Mouse (Mus musculus) thymus, postnatal 25 days (tissue): ENCODE measurements around the gene 1700042G07Rik.

Experiments used
- DNase-seq: peaks from one replicate; pipeline ENCODE4 v3.0.0; 2022

Gene 1700042G07Rik

GRCm38 (mm10) chr4:116173072-116173471, at the start of gene 1700042G07Rik, which contains the start of gene Gm49337:
1700042G07Rik (plus strand) TSS chr4:116173372.
Gm49337 (plus strand) TSS chr4:116173384.
- no peak for DNase-seq

GRCm38 (mm10) chr4:116123602-116124519, 49.3 kb upstream of the 1700042G07Rik start, which contains the start of the genes Rad54l and Pomgnt1:
Rad54l (minus strand) TSS chr4:116123690.
Pomgnt1 (plus strand) TSS chr4:116123840.
- peak; percentile 78 for DNase-seq

GRCm38 (mm10) chr4:116125803-116126386, 47.3 kb upstream of the 1700042G07Rik start:
- DNase-seq: no peak

DNA sequence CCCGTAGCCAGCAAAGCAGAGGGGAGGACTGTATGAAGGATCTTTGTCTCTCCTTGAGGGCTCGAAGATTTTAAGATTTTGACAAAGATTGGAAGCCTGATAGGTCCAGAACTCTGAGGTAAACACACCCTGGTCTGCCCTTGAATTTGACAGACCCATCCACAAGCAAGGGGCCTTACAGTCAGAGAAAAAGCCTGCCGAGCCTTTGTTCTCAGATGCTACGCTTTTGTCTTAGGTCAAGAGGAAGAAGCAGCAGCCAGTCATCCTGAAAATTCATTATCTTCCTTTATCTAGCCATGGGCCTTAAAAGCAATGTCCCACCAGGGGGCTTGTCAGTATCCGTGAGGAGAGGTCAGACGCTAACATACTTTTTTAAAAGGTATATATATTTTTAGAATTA, 45.2 kb upstream of the 1700042G07Rik start:
- no peak for DNase-seq

- no peak for DNase-seq
Observed at GRCm38 (mm10) chr4:116133126-116133525, 40.0 kb upstream of the 1700042G07Rik start.

GRCm38 (mm10) chr4:116134990-116135389, 38.2 kb upstream of the 1700042G07Rik start:
- DNase-seq: no peak

DNA sequence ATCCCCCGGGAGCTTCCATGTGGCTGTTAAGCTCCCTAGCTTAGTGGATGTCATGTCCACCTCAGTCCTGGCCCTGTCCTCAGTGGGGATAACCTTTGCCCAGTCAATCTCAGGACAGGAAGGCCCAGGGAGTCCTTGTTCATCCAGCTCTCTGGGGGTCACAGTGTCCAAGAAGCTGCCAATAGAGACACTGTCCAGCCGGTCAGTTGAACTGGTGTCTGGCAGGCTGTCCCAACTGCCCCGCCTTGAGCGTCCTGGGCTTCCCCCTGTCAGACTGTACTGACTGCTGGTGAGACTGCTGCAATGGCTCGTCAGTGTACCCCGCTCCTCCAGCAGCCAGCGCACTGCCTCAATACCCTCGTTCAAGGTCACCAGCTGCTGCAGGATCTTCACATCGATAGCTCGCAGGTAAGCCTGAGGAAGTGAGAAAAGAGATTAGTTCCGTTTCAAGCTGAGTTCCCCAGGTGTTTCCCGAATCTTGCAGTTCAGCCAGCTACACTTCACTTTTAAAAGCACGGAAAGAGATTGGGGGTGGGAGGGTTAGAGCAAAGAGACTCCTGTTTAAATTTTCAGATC, 35.7 kb upstream of the 1700042G07Rik start:
- no peak for DNase-seq

- no peak for DNase-seq
Observed at GRCm38 (mm10) chr4:116140801-116141574, 32.2 kb upstream of the 1700042G07Rik start.

GRCm38 (mm10) chr4:116141736-116142135, 31.4 kb upstream of the 1700042G07Rik start:
- DNase-seq: no peak

DNA sequence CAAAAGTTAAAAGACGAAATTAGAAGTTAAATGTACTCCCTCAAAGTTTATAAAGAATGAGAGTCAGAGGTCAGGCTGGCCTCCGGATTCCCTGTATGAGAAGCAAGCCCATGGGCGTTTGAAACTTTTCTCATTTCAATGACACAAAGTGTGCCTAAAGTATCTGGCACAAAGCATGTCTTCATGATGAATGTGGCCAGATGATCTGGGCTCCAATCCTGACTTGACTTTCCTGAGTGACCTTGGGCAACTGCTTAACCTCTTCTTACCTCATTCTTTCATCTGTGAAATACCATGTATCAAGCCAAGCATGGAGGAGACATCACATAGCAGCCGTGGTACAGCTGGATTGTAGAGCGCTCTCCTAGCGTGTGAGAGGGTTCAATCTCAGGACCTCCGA, 30.9 kb upstream of the 1700042G07Rik start:
- no peak for DNase-seq

DNA sequence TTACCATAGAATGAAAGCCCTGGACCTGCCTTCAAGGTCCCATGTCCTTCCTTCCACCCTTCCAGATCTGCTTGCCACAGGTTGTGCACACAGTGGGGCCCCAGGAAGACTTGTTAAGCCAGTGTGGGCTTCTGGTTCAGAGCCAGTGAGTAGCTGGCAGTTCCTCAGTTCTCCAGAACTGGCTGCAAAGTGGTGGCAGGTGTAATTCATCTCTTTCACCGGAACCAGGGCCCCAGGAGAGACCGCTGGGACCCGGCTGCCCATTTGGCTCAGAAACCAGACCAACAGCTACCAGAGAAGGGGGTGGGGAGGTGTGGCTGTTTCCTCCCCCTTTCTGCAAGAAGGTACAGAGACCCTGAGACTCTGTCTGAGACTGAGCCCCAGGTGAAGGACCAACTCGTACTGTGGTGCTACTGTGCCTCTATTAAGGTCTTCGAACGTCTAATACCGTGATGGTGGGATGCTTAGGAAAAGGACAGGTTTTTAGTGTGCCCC, 29.8 kb upstream of the 1700042G07Rik start:
- no peak for DNase-seq

GRCm38 (mm10) chr4:116143891-116144717, 29.1 kb upstream of the 1700042G07Rik start:
- peak; percentile 67 for DNase-seq

DNA sequence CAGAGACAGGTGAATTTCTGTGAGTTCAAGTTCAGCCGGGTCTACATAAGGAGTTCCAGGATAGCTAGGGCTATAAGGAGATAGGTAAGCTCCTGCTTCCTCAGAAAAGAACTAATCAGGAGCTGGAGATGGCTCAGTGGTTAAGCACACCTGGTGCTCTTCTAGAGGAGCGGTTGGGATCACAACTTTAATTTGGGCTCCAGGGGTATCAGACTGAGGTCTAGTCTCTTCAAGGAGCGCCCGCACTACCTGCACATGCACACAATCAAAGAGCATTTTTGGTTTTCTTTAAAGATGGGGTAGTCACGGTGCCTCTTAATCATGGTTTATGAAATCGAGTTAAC, 23.4 kb upstream of the 1700042G07Rik start:
- DNase-seq: no peak

- DNase-seq: peak; percentile 75
Observed at GRCm38 (mm10) chr4:116150156-116150861, 22.9 kb upstream of the 1700042G07Rik start.

GRCm38 (mm10) chr4:116150862-116151221, 22.3 kb upstream of the 1700042G07Rik start:
- no peak for DNase-seq

GRCm38 (mm10) chr4:116151238-116151637, 21.9 kb upstream of the 1700042G07Rik start, which contains the start of gene Lurap1:
Lurap1 (minus strand) TSS chr4:116151338.
- DNase-seq: no peak

GRCm38 (mm10) chr4:116152702-116153101, 20.5 kb upstream of the 1700042G07Rik start:
- DNase-seq: no peak

DNA sequence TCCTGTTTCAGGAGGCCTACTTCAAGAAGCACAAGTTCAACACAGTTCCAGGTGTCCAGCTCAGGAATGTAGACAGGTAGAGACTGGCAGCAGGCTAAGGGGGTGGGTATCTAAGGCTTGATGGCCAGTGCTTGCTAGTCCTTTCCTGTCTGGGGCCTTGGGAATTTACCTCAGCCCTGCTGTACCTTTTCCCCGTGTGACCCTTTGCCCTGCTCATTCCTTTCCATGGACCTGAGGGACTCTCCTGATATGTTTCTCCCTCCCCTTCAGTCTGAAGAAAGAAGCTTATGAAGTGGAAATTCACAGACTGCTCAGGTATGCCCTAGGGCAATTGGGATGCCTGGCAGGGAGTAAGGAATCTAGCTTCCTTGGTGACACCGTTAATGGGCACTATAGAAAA, 15.3 kb upstream of the 1700042G07Rik start:
- DNase-seq: no peak

DNA sequence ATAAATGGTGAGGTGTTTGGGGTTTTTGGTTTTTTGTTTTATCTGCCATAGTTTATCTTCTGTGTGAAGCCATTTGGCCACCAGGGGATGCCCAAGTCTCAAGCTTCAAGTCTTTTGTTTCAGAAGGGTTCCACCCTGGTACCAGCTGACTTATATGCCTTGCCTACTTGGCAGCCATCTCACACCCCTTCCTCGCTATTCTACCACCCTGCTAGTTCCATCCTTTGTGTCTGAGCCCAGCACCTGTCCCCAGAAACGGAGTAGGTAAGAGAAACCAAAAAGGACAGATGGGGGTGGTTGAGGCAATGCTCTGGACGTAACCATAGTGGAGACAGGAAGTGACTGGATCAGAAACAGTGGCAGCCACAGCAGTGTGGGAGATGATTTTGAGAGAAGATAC, 13.3 kb upstream of the 1700042G07Rik start:
- peak; percentile 64 for DNase-seq

GRCm38 (mm10) chr4:116160769-116161168, 12.4 kb upstream of the 1700042G07Rik start:
- DNase-seq: no peak

GRCm38 (mm10) chr4:116162142-116162541, 11.0 kb upstream of the 1700042G07Rik start:
- DNase-seq: no peak
